Mouse (Mus musculus): ENCODE measurements around the gene Rnf227. TPM values are rescaled to one million over a fixed set of nuclear protein-coding genes. Genes with fewer than 3 reads are reported as not detected.
A peak's percentile ranks its signal among the peaks of the same experiment; 100 is the strongest.

The Rnf227 gene
- polyA plus RNA-seq, 1 experiment from 2014 or later = 7.4 TPM

GRCm38 (mm10) chr11:69382478-69383105 is 42.3 kb downstream of the Rnf227 start:
- peak; percentile 81 for ATAC-seq
- no peak for TF ChIP-seq CTCF (IDR thresholded peaks at IDR 0.05)
- CTCF ChIA-PET = interaction anchor here (1.0 to 1.2 kb wide), 4 partner anchors 10 to 131 kb away, joined by 3 read pairs; no protein-coding TSS in a partner anchor
- in situ Hi-C loops (cut with MboI; ENCODE audit: low pct_unique_long_range_greater_than_20kb) = no loop called here
- POLR2A ChIA-PET = no interaction called here
- H3K27me3 ChIP-seq = no peaks in the 10 kb centered on the region
- peak; percentile 75 for DNase-seq (ENCODE audit: low read depth, low spot score)

- ATAC-seq = no peak
- TF ChIP-seq CTCF (IDR thresholded peaks at IDR 0.05) = no peak
- in situ Hi-C loops (cut with MboI; ENCODE audit: low pct_unique_long_range_greater_than_20kb) = loop anchor here (5.0 kb wide), 1 partner anchor 118 kb away; no protein-coding TSS in a partner anchor
- POLR2A ChIA-PET = no interaction called here
- CTCF ChIA-PET = interaction anchor here (1.6 kb wide), 1 partner anchor 116 kb away, joined by 6 read pairs; no protein-coding TSS in a partner anchor
- DNase-seq (ENCODE audit: low read depth, low spot score) = no peak
- H3K27me3 ChIP-seq = no peaks in the 10 kb centered on the region
Observed at GRCm38 (mm10) chr11:69384979-69385378, 44.7 kb downstream of the Rnf227 start.

- ATAC-seq (no peak), DNase-seq (ENCODE audit: low read depth, low spot score) (no peak)
- ChIA-PET CTCF (interaction anchor here (0.8 to 1.2 kb wide), 2 partner anchors 54 to 114 kb away, joined by 3 read pairs; no protein-coding TSS in a partner anchor), POLR2A (no interaction called here)
- TF ChIP-seq CTCF (IDR thresholded peaks at IDR 0.05) = no peak
- H3K27me3 ChIP-seq = no peaks in the 10 kb centered on the region
- in situ Hi-C loops (cut with MboI; ENCODE audit: low pct_unique_long_range_greater_than_20kb) = loop anchor here (5.0 kb wide), 1 partner anchor 119 kb away; no protein-coding TSS in a partner anchor
Observed at GRCm38 (mm10) chr11:69386758-69387157, 46.5 kb downstream of the Rnf227 start.

DNA sequence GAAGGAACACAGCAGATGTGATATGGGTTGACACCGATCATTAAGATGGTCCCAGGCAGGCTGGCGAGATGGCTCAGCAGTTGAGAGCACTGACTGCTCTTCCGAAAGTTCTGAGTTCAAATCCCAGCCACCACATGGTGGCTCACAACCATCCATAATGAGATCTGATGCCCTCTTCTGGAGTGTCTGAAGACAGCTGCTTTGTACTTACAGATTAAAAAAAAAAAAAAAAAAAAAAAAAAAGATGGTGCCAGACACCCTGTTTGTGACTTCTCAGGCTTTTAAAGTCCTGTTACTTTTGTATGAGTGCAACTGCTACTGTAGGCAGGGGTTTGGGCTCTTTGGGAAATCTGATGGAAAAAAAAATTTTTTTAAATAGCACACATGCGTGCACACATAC is 48.4 kb downstream of the Rnf227 start:
- TF ChIP-seq CTCF (IDR thresholded peaks at IDR 0.05) = no peak
- POLR2A ChIA-PET = interaction anchor here (0.6 kb wide), 1 partner anchor 50 kb away, joined by 4 read pairs; no protein-coding TSS in a partner anchor

GRCm38 (mm10) chr11:69389531-69390399 is 49.5 kb downstream of the Rnf227 start:
- no peak for TF ChIP-seq CTCF (IDR thresholded peaks at IDR 0.05)
- ChIA-PET CTCF (interaction anchor here (0.8 to 1.9 kb wide), 4 partner anchors 14 to 131 kb away, joined by 3 to 11 read pairs (median 4); no protein-coding TSS in a partner anchor), POLR2A (interaction anchor here (0.7 kb wide), 1 partner anchor 125 kb away, joined by 3 read pairs; no protein-coding TSS in a partner anchor)
- H3K27me3 ChIP-seq = no peaks in the 10 kb centered on the region
- ATAC-seq (no peak), DNase-seq (ENCODE audit: low read depth, low spot score) (no peak)
- in situ Hi-C loops (cut with MboI; ENCODE audit: low pct_unique_long_range_greater_than_20kb) = loop anchor here (5.0 kb wide), 1 partner anchor 122 kb away; no protein-coding TSS in a partner anchor

More for the DNA sequence above, 48.4 kb downstream of the Rnf227 start:
- no peaks in the 10 kb centered on the region for H3K27me3 ChIP-seq
- in situ Hi-C loops (cut with MboI; ENCODE audit: low pct_unique_long_range_greater_than_20kb) = loop anchor here (5.0 kb wide), 1 partner anchor 121 kb away; no protein-coding TSS in a partner anchor
- no peak for ATAC-seq
- CTCF ChIA-PET = interaction anchor here (1.6 to 1.9 kb wide), 2 partner anchors 119 to 130 kb away, joined by 4 to 11 read pairs; no protein-coding TSS in a partner anchor
- no peak for DNase-seq (ENCODE audit: low read depth, low spot score)

DNA sequence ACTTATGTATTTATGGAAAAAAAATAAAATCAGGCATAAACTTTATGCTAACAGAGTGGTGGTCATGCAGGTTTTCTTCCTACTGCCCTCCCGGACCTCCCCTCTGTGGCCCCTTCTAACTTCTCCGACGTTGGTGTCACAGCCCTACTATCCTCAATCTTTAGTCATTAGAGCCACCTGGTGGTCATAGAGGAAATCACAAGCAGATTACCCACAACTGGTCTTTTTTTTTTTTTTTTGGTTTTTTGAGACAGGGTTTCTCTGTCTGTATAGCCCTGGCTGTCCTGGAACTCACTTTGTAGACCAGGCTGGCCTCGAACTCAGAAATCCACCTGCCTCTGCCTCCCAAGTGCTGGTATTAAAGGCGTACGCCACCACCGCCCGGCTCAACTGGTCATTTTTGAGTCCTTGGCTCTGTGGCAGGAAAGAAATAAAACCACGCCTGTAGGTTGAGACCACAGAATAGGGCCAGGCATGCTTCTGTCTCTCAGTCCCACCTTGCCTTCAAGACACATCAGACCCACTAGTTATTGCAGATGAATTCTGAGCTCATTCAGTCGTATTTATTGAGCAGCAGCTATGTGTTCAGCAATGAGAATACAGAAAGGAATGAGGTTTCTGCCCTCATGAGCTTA is 50.3 kb downstream of the Rnf227 start:
- H3K27me3 ChIP-seq = no peaks in the 10 kb centered on the region
- DNase-seq (ENCODE audit: low read depth, low spot score) = no peak
- ChIA-PET CTCF (interaction anchor here (1.3 to 1.6 kb wide), 2 partner anchors 119 to 121 kb away, joined by 3 to 11 read pairs; no protein-coding TSS in a partner anchor), POLR2A (no interaction called here)
- no peak for TF ChIP-seq CTCF (IDR thresholded peaks at IDR 0.05)
- ATAC-seq = no peak
- in situ Hi-C loops (cut with MboI; ENCODE audit: low pct_unique_long_range_greater_than_20kb) = no loop called here

Other genes starting within 250 kb of the Rnf227 start
- 10.8 TPM for gene Per1, start 245.2 kb upstream of the Rnf227 start, polyA plus RNA-seq (2021)
- gene Hes7, start 220.1 kb upstream of the Rnf227 start, polyA plus RNA-seq (2021) = 0.53 TPM
- gene 9130213A22Rik, start 217.9 kb upstream of the Rnf227 start, polyA plus RNA-seq (2021) = 0.96 TPM
- 0.36 TPM for gene Aloxe3, start 214.6 kb upstream of the Rnf227 start, polyA plus RNA-seq (2021)
- not detected for gene Alox12b, start 183.5 kb upstream of the Rnf227 start, polyA plus RNA-seq (2021)
- not detected for gene Alox8, start 142.6 kb upstream of the Rnf227 start, polyA plus RNA-seq (2021)
- gene Gucy2e, start 103.4 kb upstream of the Rnf227 start, polyA plus RNA-seq (2021) = not detected
- gene Cntrob, start 16.7 kb upstream of the Rnf227 start, polyA plus RNA-seq (2021) = 21.1 TPM
- 84.6 TPM for gene Trappc1, start 16.5 kb upstream of the Rnf227 start, polyA plus RNA-seq (2021)
- gene Kcnab3, start 14.2 kb upstream of the Rnf227 start, polyA plus RNA-seq (2021) = 1.6 TPM
- 295 TPM for gene Chd3, start 28.9 kb downstream of the Rnf227 start, polyA plus RNA-seq (2021)
- 128 TPM for gene Naa38, start 55.0 kb downstream of the Rnf227 start, polyA plus RNA-seq (2021)
- gene Cyb5d1, start 55.2 kb downstream of the Rnf227 start, polyA plus RNA-seq (2021) = 28.1 TPM
- gene Tmem88, start 57.8 kb downstream of the Rnf227 start, polyA plus RNA-seq (2021) = 0.18 TPM
- 26.6 TPM for gene Kdm6b, start 73.2 kb downstream of the Rnf227 start, polyA plus RNA-seq (2021)
- gene Dnah2, start 208.6 kb downstream of the Rnf227 start, polyA plus RNA-seq (2021) = 1.4 TPM
- 0.27 TPM for gene Efnb3, start 219.7 kb downstream of the Rnf227 start, polyA plus RNA-seq (2021)
- 11.4 TPM for gene Wrap53, start 239.8 kb downstream of the Rnf227 start, polyA plus RNA-seq (2021)
- gene Trp53, start 239.9 kb downstream of the Rnf227 start, polyA plus RNA-seq (2021) = 92.8 TPM